Mouse (Mus musculus): ENCODE measurements at regions not wholly inside any gene's neighbourhood (a gene's known extent, or its start where the extent isn't known, plus 50 kb on each side); places are given as distances from the start of the nearest gene placed in this dataset.

DNA sequence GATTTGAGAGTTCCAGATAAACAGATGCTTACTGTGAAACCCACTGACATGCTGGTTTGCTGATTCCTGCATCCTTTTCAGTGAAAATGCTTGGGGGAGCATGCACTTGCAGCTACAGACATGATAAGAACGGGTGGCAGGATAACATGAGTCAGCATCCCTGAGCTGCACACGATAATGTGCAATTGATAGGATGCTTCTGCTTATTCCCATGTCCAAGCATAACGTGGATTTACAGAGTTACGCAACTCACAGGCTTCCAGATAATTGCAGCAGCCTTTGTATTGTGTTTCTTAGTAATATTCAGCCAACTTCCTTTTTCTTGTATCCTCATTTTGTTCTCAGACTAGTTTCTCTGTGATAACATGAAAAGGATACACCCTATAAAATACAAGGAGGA lies 245.7 kb downstream of the Flrt2 start:
- DNase-seq: no peak

DNA sequence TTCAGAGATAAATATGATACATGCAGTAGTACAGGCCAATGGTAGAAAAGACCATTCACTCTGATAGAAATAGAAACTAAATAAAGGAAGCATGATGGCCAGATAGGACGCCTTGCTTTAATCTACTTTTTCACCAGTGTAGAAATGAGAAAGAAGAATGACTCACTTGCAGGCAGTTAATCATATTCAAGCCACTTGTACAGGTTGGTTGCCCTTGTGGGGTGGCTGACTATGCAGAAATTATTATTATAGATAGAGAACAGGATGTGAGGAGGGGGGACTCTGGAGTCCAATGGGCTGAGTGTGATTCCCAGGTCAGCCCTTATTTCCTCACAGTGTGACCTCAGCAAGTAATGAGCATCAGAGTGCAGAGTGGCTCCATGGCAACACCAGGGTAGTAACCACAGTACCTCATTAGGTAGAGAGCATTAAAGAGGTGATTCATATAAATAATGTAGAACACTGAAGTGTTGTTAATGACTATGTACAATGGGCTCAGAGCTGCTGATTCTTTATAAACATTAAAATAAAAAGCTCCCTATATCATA lies 248.5 kb downstream of the Flrt2 start:
- DNase-seq: no peak

DNA sequence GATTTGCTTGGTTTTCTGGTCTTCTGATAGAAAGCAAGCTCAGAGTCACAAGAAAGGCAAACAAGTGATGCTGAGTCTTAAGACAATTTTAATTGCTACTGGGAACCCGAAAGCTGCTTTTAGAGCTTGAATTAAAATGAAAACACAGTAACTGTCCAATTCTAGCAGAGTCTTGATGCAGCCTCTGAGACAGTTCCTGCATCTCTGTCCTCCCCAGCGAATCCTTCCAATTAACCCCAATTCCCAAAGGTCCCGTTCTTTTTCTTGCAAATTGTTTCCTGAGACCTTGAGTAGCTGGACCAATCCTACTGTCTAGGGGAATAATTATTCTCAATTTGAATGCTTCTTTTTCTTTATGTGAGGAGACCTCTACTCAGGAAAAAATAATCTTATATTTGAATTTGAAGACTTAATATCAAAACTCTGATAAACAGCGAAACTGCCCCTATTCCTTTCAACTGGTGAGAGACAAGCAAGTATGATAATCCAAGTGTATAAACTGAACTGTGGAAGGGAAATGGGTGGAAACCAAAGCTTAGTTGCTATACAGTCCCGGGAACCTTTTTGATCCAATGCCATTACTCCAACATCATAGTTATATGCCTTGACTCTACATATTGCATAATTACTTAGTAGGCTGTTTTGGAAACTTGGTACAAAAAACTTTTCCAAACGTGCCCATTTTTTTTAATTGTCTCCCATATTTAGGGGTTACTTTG lies 267.9 kb downstream of the Flrt2 start:
- no peak for DNase-seq

DNA sequence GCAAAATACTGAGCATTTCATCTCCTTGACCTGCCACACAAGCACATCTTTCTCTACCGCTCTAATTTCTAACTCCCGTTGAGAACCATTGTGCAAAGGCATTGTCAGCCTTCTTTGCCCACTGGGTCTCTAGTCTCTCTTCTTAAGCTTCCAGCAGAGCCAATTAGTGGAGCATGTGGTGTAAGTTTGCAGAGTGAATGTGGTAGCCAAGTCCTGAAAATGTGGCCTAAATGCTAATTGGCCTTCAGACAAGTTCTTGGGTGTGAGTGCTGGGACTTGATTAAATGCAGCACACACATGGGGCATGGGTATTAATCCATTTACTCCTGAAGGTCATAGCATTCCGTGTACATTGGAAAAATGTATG lies 268.5 kb downstream of the Flrt2 start:
- DNase-seq: no peak

DNA sequence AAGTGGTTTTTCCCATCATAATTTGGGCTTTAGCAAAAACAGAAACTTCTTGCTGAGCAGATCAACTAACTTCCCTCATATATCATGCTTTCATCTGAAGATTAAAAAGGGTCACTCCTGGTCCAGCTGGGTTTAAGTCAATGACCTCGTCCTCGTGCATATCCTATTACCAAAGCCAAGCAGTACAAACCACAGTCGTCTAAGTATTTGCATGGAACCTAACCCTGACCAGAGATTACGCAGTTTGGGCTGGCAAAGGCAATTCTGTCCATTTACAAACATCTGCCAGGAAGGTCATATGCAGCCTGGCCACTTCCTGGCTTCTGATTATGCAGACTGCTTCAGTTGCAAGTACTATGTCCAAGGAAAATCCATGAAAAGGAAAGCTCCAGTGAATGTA lies 270.8 kb downstream of the Flrt2 start:
- DNase-seq: no peak

DNA sequence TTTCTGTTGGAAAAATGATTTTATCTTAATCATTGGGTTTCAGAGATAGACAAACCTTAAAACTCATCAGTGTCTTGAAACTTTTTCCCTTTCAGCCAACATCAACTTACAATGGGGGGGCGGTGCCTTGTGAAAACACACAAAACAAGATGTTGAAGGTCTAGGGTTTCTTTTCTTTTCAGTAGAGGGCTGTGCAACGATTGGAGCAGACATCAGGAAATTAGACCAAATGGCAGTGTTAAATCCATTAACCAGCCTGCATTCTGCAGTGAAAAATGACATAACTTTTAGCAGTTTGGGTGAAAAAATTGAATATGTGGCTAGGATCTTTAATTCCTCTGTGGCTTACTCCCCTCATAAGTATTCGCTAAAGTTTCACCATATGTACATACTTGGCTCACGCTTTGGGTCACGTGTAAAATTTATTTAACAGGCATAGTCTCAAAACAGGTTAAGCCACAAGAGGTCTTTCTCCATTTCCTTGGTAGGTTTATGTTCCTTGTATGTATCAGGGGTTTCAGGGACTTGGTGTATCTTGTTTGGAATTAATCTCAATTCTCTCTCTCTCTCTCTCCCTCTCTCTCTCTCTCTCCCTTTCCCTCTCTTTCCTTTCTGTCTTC lies 296.8 kb downstream of the Flrt2 start:
- no peak for DNase-seq

DNA sequence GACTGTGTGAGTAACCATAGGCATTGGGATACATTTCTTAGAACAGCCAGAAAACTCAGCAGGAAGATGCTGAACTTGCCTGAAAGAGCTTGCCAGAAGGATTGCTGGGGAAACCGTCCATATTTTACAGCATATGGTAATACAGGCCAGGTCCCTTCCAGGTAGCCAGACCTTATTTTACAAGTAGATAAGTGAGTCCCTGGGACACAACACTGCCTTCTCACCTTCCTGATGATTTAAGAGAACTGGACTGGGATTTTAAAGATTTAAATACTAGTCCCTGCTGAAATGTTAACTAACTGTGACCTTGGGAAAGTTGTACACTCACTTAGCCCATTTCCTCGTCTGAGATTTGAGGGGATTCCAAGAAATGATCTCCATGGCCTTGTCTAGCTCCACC lies 302.9 kb downstream of the Flrt2 start:
- no peak for DNase-seq

DNA sequence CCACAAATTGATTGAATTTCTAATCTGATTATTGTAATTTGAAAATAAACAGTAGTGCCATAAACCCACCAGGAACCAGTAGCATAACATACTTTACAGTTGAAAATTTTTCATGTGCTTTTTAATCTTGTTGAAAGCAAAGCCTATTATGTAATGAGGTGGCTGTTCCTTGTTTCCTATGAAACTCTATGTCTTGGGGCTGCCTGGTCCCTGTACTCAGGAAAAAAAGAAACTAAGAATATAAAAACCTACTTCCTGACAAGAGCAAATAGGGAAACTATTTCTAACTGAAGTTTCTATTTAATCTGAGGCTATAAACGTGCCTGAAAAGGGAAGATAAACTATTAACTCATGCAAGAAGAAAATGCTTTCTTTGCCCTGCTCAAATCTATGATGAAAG lies 338.2 kb downstream of the Flrt2 start:
- no peak for DNase-seq

DNA sequence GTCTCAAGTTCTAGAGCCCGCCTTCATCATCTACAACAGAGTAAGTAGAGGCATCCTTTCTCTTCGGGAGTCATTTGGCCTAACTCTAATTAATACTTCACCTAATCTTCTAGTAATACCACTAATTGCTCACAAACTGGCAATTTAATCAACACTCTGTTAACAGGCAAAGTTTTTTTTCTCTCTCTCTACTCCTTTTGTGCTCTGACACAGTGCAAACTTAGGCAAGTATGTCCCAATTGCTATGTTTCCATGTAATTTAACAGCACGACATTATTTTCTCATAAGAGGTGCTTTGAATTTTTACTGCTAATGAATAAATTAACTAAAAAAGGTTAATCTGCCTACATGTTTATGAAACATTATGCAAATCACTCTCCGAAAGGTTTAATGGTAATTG lies 383.3 kb downstream of the Flrt2 start:
- no peak for DNase-seq

DNA sequence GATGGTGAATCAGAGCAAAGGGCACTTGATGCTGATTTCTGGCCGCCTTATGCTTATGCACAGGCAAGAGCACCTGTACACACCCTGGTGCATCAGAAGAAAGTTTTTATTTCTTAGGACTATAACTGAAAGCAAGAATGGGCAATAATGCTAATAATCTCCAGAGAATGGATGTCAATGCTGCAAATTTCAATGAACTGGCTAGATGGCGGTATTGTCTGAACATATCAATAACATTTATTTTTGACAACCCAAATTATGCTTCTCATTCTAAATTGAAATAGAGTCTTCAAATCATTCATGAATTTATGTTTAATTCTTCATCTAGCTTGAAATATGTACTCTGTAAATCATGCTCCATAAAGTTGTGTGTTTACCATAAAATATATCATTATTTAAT lies 399.0 kb downstream of the Flrt2 start:
- no peak for DNase-seq

DNA sequence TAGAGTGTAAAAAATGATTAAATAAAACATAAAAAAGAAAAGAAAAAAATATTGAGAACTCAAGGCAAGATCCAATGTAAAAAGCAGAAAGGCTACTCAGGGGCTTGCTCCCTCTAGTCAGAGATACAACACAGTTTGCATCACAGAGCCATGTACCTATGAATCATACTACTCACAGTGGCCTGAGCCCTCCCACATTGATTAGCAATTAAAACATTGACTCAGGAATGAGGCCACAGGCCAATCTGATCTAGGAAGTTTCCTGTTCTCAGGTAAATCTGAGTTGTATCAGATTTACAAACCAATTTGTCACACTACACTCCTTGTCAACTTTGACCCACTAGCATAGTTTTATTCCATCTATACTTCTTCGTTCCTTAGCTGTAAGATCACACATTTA lies 414.2 kb downstream of the Flrt2 start:
- DNase-seq: no peak

DNA sequence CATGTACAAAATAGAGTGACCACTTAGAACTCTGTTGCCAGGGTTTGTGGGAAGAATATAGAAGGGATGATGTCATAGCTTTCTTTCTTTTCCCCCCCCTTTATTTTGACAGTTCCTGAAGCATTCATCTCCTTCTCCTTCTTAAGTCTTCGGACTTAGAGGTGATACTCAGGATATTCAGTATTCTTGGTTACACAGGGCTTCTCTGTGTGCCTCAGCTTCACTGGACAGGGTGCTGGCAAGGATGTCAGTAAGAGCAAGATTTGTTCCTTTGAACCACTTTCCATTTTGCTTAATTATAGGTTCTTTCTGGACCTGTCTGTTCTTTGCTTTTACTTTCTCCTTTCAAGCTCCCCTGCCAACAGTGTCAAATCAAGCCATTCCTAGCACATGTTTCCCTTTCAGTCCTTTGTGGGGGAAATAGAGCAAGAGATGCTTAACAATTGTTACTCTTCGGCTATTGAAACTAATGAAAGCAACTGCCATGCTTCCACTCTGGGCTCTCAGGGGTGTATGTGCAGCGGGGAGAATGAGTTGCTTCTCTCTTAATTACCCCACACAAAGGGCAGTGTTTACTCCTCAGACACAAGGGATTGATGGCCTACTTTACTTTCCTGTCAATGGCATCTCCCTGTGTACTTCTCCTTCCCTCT lies 422.8 kb downstream of the Flrt2 start:
- DNase-seq: no peak

DNA sequence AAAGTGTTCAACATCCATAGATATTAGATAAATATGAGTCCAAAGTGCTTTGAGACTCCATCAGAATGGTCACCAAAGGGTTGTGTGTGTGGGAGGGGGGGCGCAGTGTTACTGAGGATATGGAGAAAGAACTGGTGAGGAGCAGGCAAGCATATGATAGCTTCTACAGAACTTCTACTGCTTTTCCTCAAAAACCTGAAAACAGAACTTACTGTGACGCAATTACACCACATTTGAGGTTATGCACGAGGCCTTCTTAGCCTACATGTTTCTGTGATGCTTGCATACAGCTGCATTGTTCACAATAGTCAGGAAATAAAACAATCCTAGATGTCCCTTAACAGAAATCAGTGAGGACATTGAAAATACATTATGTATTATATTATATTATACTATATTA lies 425.5 kb downstream of the Flrt2 start:
- DNase-seq: no peak

DNA sequence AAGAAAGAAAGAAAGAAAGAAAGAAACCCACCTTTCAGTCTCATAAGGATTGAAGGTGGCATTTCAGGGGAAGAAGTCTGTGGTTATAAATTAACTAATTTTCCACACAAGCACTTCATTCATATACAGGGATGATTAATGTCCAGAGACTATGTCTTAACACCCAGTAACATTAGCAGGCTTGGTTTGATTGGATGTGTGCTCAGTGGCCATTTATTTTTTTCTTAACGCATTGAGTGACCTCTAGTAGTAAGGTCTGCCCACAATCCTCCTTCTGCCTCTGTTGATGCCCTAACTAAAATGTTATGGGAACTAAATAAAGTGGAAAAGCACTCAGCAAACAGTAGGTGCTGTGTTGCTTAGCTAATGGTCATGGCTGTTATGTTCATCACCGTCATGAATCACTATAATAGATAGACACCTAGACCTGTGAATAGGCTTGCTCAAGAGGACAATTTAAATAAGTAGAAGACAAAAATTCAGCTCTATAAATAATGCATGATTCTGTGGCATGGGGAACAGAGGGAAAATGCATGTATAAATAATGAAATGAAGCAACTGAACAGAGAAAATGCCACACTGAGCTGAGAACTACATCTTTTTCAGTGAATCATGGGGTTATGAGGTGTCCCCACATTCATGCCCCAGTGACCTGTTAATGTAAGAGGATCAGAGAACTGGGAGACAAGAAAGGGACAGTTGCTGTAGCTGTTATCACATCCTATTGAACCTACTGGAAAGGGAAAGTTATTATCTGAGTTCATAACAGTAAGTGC lies 432.3 kb downstream of the Flrt2 start:
- DNase-seq: no peak

DNA sequence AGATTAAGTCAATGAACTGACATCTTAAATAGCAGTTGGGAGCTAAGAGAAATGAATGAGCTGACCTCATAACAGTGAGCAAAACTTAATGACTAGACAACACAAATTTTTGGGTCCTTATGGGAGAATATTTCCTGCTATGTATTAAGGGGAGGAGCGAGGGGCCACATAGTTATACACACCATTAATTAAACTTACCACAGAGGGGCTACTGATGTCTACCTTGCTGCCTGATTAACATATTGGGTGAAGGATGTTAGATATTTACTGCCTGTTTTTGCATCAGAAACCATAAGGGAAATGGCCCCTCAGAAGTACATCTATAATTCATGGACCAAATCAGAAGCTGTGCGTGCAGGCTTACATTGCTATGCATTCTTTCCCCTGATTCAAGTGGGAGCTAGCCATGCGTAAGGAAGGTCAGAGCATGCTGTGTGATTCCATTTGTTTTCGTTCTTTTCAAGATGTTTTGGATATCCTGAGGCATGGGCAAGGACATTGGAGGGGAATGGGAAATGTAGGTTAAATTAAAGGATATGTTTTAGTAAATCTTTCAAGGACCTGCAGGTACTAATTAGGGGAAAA lies 437.9 kb downstream of the Flrt2 start:
- no peak for DNase-seq

DNA sequence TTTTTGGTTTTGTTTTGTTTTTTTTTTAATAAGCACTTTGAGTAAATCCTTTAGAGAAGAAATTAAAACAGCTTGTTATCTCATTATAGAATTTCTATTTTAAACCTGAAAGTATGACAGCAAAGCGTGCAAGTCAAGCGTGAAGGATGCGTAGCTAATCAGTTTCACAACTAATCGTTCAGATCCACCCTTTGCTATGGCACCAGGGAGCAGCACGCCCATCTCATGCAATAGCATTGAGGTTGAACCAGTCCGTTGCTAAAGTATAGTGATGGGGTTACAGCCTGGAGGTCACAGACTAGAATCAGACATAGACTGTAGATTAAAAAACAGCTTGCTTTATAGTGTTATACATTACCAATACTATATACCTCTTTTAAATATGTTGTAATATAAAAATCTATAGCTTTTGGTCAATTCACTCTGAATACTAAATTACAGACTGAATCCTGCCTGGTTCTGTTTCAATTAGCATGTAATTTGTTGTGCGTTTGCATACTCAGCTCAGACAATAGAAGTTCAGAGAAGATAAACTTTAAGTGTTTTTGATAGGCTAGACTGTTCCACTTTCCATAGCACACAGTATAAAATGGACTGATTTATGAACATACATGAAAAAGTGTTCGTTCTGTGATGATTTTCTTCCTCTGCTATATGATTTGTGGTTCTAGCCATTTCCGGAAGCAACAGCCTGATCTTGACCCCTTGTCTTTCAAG lies 438.9 kb downstream of the Flrt2 start:
- no peak for DNase-seq

DNA sequence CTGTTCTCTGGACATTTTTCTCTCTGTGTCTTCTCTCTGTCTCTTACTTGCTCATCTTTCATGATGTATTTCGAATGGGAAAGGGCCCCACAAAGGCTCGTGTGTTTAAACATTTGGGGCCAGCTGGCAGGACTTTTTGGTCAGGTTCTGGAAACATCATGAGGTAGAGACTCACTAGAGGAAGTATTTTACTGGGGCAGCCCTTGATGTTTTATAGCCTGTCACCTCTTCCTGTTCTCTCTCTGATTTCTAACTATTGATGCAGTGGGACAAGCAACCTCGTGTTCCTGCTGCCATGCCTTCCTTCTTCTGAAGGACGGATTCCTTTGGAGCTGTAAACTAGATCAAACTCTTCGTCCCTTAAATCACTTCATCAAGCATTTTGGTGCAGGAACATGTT lies 442.1 kb downstream of the Flrt2 start:
- no peak for DNase-seq

DNA sequence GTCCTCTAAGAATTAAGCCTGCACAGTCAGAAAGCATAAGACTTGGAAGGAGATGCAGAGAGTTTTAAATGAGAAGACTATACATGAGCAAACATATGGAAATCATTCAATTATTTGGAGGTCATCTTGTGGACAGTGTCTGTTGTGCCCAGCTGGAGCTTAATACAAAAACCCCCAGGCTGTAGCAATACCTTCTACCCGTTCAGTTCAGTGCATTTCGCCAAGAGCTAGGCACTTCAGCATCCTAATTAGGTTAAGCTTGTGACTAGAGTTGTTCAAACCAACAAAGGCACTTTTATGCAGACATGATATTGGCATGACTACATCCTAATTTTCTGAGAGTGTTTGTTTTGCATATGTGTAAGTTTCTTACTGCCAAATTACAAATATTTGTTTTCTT lies 449.7 kb downstream of the Flrt2 start:
- DNase-seq: no peak

DNA sequence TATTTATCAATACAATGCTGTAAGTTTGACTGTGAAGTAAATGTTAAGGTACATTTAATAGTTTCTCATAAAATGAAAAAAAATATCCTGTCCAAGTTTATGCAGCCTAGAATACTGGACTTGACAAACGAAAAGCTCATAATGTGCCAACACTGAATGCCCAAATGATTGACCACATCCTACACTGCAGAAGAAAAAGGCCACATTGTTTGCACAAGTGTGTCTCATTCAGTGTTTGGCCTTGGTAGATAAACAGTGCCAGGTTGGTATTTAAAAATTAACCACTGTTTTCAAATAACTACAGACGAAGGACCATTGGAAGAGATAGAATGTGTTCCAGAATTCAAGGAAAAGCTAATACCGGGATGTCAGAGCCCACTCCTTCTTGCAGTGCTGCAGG lies 462.1 kb downstream of the Flrt2 start:
- DNase-seq: no peak

DNA sequence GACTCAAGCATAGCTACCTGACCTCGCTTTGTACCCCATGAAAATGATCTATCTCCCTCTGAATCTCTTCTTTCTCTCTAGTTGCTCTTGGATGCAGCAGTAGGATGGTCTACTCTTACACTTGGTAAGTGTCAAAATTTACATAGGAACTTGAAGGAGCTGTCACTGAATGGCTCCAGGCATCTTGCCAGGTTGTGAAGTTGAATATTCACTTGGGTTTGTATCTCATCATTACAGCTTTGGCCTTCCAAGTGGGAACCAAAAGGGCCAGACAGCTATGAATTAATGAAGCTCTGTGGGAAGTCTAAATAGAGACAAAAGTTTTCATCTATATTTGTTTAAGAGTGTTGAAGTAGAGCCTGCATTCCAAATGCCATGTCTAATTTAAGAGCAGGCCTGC lies 475.5 kb downstream of the Flrt2 start:
- no peak for DNase-seq

DNA sequence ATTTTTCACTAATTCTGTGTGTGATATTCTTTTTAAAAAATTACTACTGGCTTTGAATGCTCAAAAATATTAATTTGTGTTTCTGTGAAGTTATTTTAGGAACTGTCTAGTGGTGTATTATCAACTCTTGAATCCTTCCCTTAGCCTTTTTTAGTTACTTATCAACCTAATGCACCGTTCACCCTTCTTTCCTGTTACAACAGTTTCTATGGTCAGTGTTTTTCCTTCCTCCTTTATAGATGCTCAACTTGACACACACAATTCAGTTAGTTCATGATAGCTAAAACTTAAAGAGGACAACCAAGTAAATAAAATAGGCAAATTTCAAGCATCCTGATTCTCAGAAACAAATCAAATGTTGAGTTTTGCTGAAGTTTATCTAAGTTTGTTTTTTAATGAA lies 506.9 kb downstream of the Flrt2 start:
- no peak for DNase-seq

DNA sequence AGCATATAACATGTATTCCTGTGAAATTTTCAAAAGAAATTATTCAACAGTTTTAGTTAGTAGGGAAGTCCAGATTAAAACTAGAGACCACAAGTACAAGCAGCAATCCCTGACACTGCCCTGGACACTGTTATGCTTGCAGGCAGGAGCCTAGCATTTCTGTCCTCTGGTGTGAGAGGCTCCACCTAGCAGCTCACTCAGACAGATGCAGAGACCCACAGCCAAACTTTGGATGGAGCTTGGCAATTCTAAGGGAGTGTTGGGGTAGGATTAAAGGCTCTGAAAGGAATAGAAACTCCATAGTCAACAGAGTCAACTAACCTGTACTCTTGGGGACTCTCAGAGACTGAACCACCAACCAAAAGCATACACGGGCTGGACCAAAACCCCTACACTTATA lies 509.8 kb downstream of the Flrt2 start:
- no peak for DNase-seq

DNA sequence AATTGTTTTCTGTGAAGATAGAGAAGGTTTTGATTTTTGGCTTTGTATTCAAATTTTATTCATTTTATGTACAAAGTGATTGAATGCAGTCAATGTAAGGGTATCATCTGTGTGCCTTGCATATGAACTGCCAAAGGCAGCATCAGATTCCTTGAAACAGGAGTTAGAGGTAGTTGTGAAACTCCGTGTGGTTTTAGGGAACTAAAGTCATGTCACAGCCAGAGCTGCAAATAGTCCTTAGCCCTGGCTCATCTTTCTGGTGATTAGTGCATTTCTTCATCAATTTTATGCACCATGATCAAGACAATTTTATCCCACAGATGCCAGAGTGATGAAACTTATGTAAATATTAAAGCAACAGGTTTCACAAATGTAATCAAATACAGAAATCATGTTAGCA lies 534.4 kb downstream of the Flrt2 start:
- DNase-seq: no peak
